Mouse (Mus musculus): ENCODE results near the gene H2-Ab1. TPM values are rescaled to one million over a fixed set of nuclear protein-coding genes. Genes with fewer than 3 reads are reported as not detected.

The H2-Ab1 gene
- polyA plus RNA-seq (2012; rRNA removed; ENCODE audit: low replicate concordance), result 523 and 3,902 TPM in 2 replicates

GRCm38 (mm10) chr17:34257594-34258375, at the start of gene H2-Ab1:
H2-Ab1 (plus strand) TSS chr17:34257689.

GRCm38 (mm10) chr17:34238706-34239105, 18.8 kb upstream of the H2-Ab1 start, which contains the start of gene H2-Ob:
H2-Ob (plus strand) TSS chr17:34238903.

GRCm38 (mm10) chr17:34287648-34288047, 30.2 kb downstream of the H2-Ab1 start, which contains the start of gene H2-Aa:
H2-Aa (minus strand) TSS chr17:34287823.

DNA sequence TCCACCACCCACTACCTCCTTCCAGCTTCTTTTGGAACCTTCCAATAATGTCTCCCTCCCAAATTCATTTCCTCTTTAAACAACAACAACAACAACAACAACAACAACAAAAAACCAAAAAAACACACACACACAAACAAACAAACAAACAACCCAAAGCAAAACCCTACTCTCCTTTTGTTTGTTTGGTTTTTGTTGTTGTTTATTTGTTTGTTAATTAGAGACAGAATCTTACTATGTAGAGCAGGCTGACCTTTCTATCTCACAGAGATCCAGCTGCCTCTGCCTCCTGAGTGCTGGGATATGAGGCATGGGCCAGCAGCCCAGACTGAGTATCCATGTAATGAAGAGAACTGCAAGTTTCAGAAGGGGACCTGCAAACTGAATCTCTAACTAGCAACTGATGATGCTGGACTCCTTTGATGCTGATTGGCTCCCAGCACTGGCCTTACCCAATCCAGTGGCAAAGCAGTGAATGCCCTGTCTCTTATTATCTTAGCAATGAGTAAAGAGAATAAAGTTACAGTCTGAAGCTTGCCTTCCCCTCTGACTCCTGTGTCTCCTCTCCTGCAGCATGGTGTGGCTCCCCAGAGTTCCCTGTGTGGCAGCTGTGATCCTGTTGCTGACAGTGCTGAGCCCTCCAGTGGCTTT, 48.0 kb downstream of the H2-Ab1 start, which contains the start of gene H2-Eb1:
Gene H2-Eb1 (plus strand): TSS at position 488 of the 651 bp plus-strand sequence.

Other genes with a start within 250 kb of the H2-Ab1 start
- 22.1 and 26.1 TPM in 2 replicates for gene Ring1, start 233.0 kb upstream of the H2-Ab1 start, polyA plus RNA-seq (2012; rRNA removed; ENCODE audit: low replicate concordance)
- gene H2-Ke6, start 229.6 kb upstream of the H2-Ab1 start, polyA plus RNA-seq (2012; rRNA removed; ENCODE audit: low replicate concordance), result 73.6 and 117 TPM in 2 replicates
- 161 and 163 TPM in 2 replicates for gene Slc39a7, start 226.0 kb upstream of the H2-Ab1 start, polyA plus RNA-seq (2012; rRNA removed; ENCODE audit: low replicate concordance)
- 73.7 and 88.7 TPM in 2 replicates for gene Rxrb, start 225.9 kb upstream of the H2-Ab1 start, polyA plus RNA-seq (2012; rRNA removed; ENCODE audit: low replicate concordance)
- 1.3 and 6.3 TPM in 2 replicates for gene Col11a2, start 218.3 kb upstream of the H2-Ab1 start, polyA plus RNA-seq (2012; rRNA removed; ENCODE audit: low replicate concordance)
- 4.6 and 11.9 TPM in 2 replicates for gene H2-Oa, start 165.3 kb upstream of the H2-Ab1 start, polyA plus RNA-seq (2012; rRNA removed; ENCODE audit: low replicate concordance)
- gene H2-DMa, start 138.1 kb upstream of the H2-Ab1 start, polyA plus RNA-seq (2012; rRNA removed; ENCODE audit: low replicate concordance), result 40.9 and 173 TPM in 2 replicates
- gene Brd2, start 135.1 kb upstream of the H2-Ab1 start, polyA plus RNA-seq (2012; rRNA removed; ENCODE audit: low replicate concordance), result 84.7 and 92.1 TPM in 2 replicates
- 4.5 and 16.7 TPM in 2 replicates for gene H2-DMb2, start 114.4 kb upstream of the H2-Ab1 start, polyA plus RNA-seq (2012; rRNA removed; ENCODE audit: low replicate concordance)
- gene H2-DMb1, start 104.6 kb upstream of the H2-Ab1 start, polyA plus RNA-seq (2012; rRNA removed; ENCODE audit: low replicate concordance), result 52.9 and 337 TPM in 2 replicates
- gene Tap1, start 70.1 kb upstream of the H2-Ab1 start, polyA plus RNA-seq (2012; rRNA removed; ENCODE audit: low replicate concordance), result 53.8 and 96.5 TPM in 2 replicates
- gene Psmb9, start 69.9 kb upstream of the H2-Ab1 start, polyA plus RNA-seq (2012; rRNA removed; ENCODE audit: low replicate concordance), result 114 and 217 TPM in 2 replicates
- 140 and 253 TPM in 2 replicates for gene Psmb8, start 60.0 kb upstream of the H2-Ab1 start, polyA plus RNA-seq (2012; rRNA removed; ENCODE audit: low replicate concordance)
- gene Tap2, start 54.2 kb upstream of the H2-Ab1 start, polyA plus RNA-seq (2012; rRNA removed; ENCODE audit: low replicate concordance), result 39.6 and 83.2 TPM in 2 replicates
- 1.6 and 6.7 TPM in 2 replicates for gene H2-Ob, start 18.8 kb upstream of the H2-Ab1 start, polyA plus RNA-seq (2012; rRNA removed; ENCODE audit: low replicate concordance)
- gene H2-Aa, start 30.1 kb downstream of the H2-Ab1 start, polyA plus RNA-seq (2012; rRNA removed; ENCODE audit: low replicate concordance), result 132 and 571 TPM in 2 replicates
- gene H2-Eb1, start 48.2 kb downstream of the H2-Ab1 start, polyA plus RNA-seq (2012; rRNA removed; ENCODE audit: low replicate concordance), result 83.1 and 303 TPM in 2 replicates
- 0.15 and 0.18 TPM in 2 replicates for gene H2-Eb2, start 68.0 kb downstream of the H2-Ab1 start, polyA plus RNA-seq (2012; rRNA removed; ENCODE audit: low replicate concordance)
- 71.0 and 85.2 TPM in 2 replicates for gene Btnl2, start 97.1 kb downstream of the H2-Ab1 start, polyA plus RNA-seq (2012; rRNA removed; ENCODE audit: low replicate concordance)
- gene Btnl1, start 119.4 kb downstream of the H2-Ab1 start, polyA plus RNA-seq (2012; rRNA removed; ENCODE audit: low replicate concordance), result 72.9 and 155 TPM in 2 replicates
- 0.07 and 0.15 TPM in 2 replicates for gene BC051142, start 141.1 kb downstream of the H2-Ab1 start, polyA plus RNA-seq (2012; rRNA removed; ENCODE audit: low replicate concordance)
- gene Btnl4, start 219.6 kb downstream of the H2-Ab1 start, polyA plus RNA-seq (2012; rRNA removed; ENCODE audit: low replicate concordance), result 24.7 and 37.1 TPM in 2 replicates